Mouse (Mus musculus): Measurements from ENCODE around the gene Jade1.

Gene Jade1

GRCm38 (mm10) chr3:41555491-41556381 is at the start of gene Jade1:
Gene Jade1 (plus strand): TSS chr3:41555731.
- in situ Hi-C loops (cut with MboI; ENCODE audit: unreplicated experiment in 2 of 2): loop anchor here (25.0 kb wide), 3 partner anchors 193 to 768 kb away; partner anchors contain the start of gene Plk4 (in 1 of the 2)

- in situ Hi-C loops (cut with MboI; ENCODE audit: unreplicated experiment in 2 of 2): no loop called here
These were observed 46.1 kb upstream of the Jade1 start for GRCm38 (mm10) chr3:41509441-41509840.

- in situ Hi-C loops (cut with MboI; ENCODE audit: unreplicated experiment in 2 of 2): no loop called here
These were observed 45.3 kb upstream of the Jade1 start for GRCm38 (mm10) chr3:41510191-41510590.

- in situ Hi-C loops (cut with MboI; ENCODE audit: unreplicated experiment in 2 of 2): no loop called here
These were observed 44.8 kb upstream of the Jade1 start for GRCm38 (mm10) chr3:41510750-41511149.

GRCm38 (mm10) chr3:41514003-41514402 is 41.5 kb upstream of the Jade1 start:
- in situ Hi-C loops (cut with MboI; ENCODE audit: unreplicated experiment in 2 of 2): no loop called here

GRCm38 (mm10) chr3:41514683-41515305 is 40.7 kb upstream of the Jade1 start:
- in situ Hi-C loops (cut with MboI; ENCODE audit: unreplicated experiment in 2 of 2): no loop called here

GRCm38 (mm10) chr3:41516961-41517518 is 38.5 kb upstream of the Jade1 start:
- in situ Hi-C loops (cut with MboI; ENCODE audit: unreplicated experiment in 2 of 2): no loop called here

- in situ Hi-C loops (cut with MboI; ENCODE audit: unreplicated experiment in 2 of 2): no loop called here
These were observed 34.6 kb upstream of the Jade1 start for GRCm38 (mm10) chr3:41520925-41521324.

- in situ Hi-C loops (cut with MboI; ENCODE audit: unreplicated experiment in 2 of 2): no loop called here
These were observed 33.8 kb upstream of the Jade1 start for GRCm38 (mm10) chr3:41521733-41522132.

- in situ Hi-C loops (cut with MboI; ENCODE audit: unreplicated experiment in 2 of 2): no loop called here
These were observed 33.1 kb upstream of the Jade1 start for GRCm38 (mm10) chr3:41522226-41523005.

- in situ Hi-C loops (cut with MboI; ENCODE audit: unreplicated experiment in 2 of 2): no loop called here
These were observed 32.5 kb upstream of the Jade1 start for GRCm38 (mm10) chr3:41523006-41523375.

- in situ Hi-C loops (cut with MboI; ENCODE audit: unreplicated experiment in 2 of 2): no loop called here
These were observed 32.1 kb upstream of the Jade1 start for GRCm38 (mm10) chr3:41523460-41523859.

GRCm38 (mm10) chr3:41528291-41528969 is 27.1 kb upstream of the Jade1 start:
- in situ Hi-C loops (cut with MboI; ENCODE audit: unreplicated experiment in 2 of 2): no loop called here

- in situ Hi-C loops (cut with MboI; ENCODE audit: unreplicated experiment in 2 of 2): no loop called here
These were observed 25.4 kb upstream of the Jade1 start for GRCm38 (mm10) chr3:41530156-41530555.

- in situ Hi-C loops (cut with MboI; ENCODE audit: unreplicated experiment in 2 of 2): no loop called here
These were observed 24.0 kb upstream of the Jade1 start for GRCm38 (mm10) chr3:41531541-41531940.

GRCm38 (mm10) chr3:41532109-41532508 is 23.4 kb upstream of the Jade1 start:
- in situ Hi-C loops (cut with MboI; ENCODE audit: unreplicated experiment in 2 of 2): no loop called here

- in situ Hi-C loops (cut with MboI; ENCODE audit: unreplicated experiment in 2 of 2): no loop called here
These were observed 21.9 kb upstream of the Jade1 start for GRCm38 (mm10) chr3:41533660-41534059.

- in situ Hi-C loops (cut with MboI; ENCODE audit: unreplicated experiment in 2 of 2): no loop called here
These were observed 17.6 kb upstream of the Jade1 start for GRCm38 (mm10) chr3:41537957-41538356.

- in situ Hi-C loops (cut with MboI; ENCODE audit: unreplicated experiment in 2 of 2): no loop called here
These were observed 14.2 kb upstream of the Jade1 start for GRCm38 (mm10) chr3:41541313-41541712.

- in situ Hi-C loops (cut with MboI; ENCODE audit: unreplicated experiment in 2 of 2): no loop called here
These were observed 11.1 kb upstream of the Jade1 start for GRCm38 (mm10) chr3:41544451-41544850.

Measured in v-Abl transformed pro-B cells (cell line).